Mouse (Mus musculus): ENCODE results near the gene Eid3.

DNA sequence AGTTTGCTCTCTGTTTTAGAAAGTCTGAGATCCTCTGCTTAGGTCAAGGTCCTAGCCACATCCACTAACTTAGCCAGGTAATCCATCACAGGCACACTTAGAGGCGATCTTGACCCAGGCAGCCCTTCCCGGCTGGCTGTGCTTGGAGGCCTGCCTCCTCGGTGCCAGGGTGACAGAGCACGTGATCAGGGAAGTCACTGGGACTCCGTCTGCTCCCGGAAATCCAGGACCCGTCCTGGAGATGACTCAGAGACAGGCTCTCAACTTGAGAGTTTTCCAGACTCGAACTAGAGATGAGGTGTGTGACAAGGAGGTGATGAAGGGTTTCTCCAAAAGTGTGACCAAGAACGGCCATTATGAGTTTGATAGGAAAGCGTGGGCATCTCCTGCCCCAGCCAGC lies 41.9 kb upstream of the Eid3 start:
- TF ChIP-seq CTCF (IDR thresholded peaks at IDR 0.05; ENCODE audit: extremely low read depth, insufficient read depth, low read length) (no peak), POLR2A (IDR thresholded peaks at IDR 0.05; ENCODE audit: extremely low read depth, insufficient read depth, low read length) (no peak)

All from cortical plate, adult 2 months (tissue).